Mouse (Mus musculus) retina, embryonic 14.5 days (tissue): Measurements from ENCODE around the gene Gpn2.
A peak's percentile ranks its signal among the peaks of the same experiment; 100 is the strongest.

ENCODE experiments used
- DNase-seq: peaks from one replicate; pipeline ENCODE4 v3.0.0-alpha.2; 2015; ENCODE audit warnings: low spot score

The Gpn2 gene

GRCm38 (mm10) chr4:133584059-133584951, at the start of gene Gpn2:
Gene Gpn2 (plus strand): TSS chr4:133584362.
- DNase-seq: peak; percentile 84

- DNase-seq: no peak
Observed at GRCm38 (mm10) chr4:133536081-133536480, 48.1 kb upstream of the Gpn2 start.

- no peak for DNase-seq
Observed at GRCm38 (mm10) chr4:133536652-133537051, 47.5 kb upstream of the Gpn2 start.

GRCm38 (mm10) chr4:133545272-133546231, 38.6 kb upstream of the Gpn2 start, which contains the start of gene Nudc:
Gene Nudc (minus strand): TSS chr4:133545996.
- DNase-seq: peak; percentile 98

- DNase-seq: no peak
Observed at GRCm38 (mm10) chr4:133552029-133552428, 32.1 kb upstream of the Gpn2 start.

- no peak for DNase-seq
Observed at GRCm38 (mm10) chr4:133552768-133553447, 31.3 kb upstream of the Gpn2 start, which contains the start of gene Nr0b2. Gene Nr0b2 (plus strand): TSS chr4:133553376.

GRCm38 (mm10) chr4:133553448-133554330, 30.5 kb upstream of the Gpn2 start:
- no peak for DNase-seq

GRCm38 (mm10) chr4:133557041-133557717, 27.0 kb upstream of the Gpn2 start:
- no peak for DNase-seq

GRCm38 (mm10) chr4:133559846-133560245, 24.3 kb upstream of the Gpn2 start:
- no peak for DNase-seq

GRCm38 (mm10) chr4:133561622-133562021, 22.5 kb upstream of the Gpn2 start:
- no peak for DNase-seq

- DNase-seq: no peak
Observed at GRCm38 (mm10) chr4:133563123-133563571, 21.0 kb upstream of the Gpn2 start.

- no peak for DNase-seq
Observed at GRCm38 (mm10) chr4:133567251-133567650, 16.9 kb upstream of the Gpn2 start.

- DNase-seq: no peak
Observed at GRCm38 (mm10) chr4:133569291-133570065, 14.7 kb upstream of the Gpn2 start.

GRCm38 (mm10) chr4:133570066-133570466, 14.1 kb upstream of the Gpn2 start:
- DNase-seq: peak; percentile 23

- peak; percentile 95 for DNase-seq
Observed at GRCm38 (mm10) chr4:133574070-133574842, 9.9 kb upstream of the Gpn2 start, which contains the start of gene Gpatch3. Gene Gpatch3 (plus strand): TSS chr4:133574745.

- no peak for DNase-seq
Observed at GRCm38 (mm10) chr4:133574843-133575202, 9.3 kb upstream of the Gpn2 start.

GRCm38 (mm10) chr4:133577983-133578382, 6.2 kb upstream of the Gpn2 start:
- DNase-seq: no peak

- DNase-seq: no peak
Observed at GRCm38 (mm10) chr4:133583690-133584058, 488 bp upstream of the Gpn2 start.

GRCm38 (mm10) chr4:133592570-133592969, 8.4 kb downstream of the Gpn2 start:
- DNase-seq: peak; percentile 73
